Mouse (Mus musculus) liver, embryonic 11.5 days (tissue): ENCODE measurements around the gene Ank2. TPM values are rescaled to one million over a fixed set of nuclear protein-coding genes. Genes with fewer than 3 reads are reported as not detected.

Experiments used
- ATAC-seq: fragments of 200-750 bp; cut with Nextera tagmentation; replicated peaks from 2 replicates; pipeline ENCODE4 v1.8.0; 2017; ENCODE audit warnings: moderate number of reproducible peaks, mild to moderate bottlenecking, moderate TSS enrichment, moderate library complexity; ENCODE audit not compliant: low FRiP score
- DNase-seq: peaks from one replicate; pipeline ENCODE4 v3.0.0-alpha.2; 2017; ENCODE audit warnings: low spot score
- H3K27ac ChIP-seq: fragments of 300-500 bp; sonication (generic); 2 replicates; pipeline ENCODE4 v1.5.1; 2014; ENCODE audit warnings: mild to moderate bottlenecking, low read depth, low read length, control low read depth
- H3K27me3 ChIP-seq: fragments of 300-500 bp; sonication (generic); replicated peaks from 2 replicates; pipeline ENCODE4 v1.6.1; 2014; ENCODE audit warnings: low read length, mixed read lengths; ENCODE audit not compliant: control insufficient read depth, insufficient read depth
- H3K36me3 ChIP-seq: fragments of 300-500 bp; sonication (generic); 2 replicates; pipeline ENCODE4 v1.6.1; 2014; ENCODE audit warnings: mild to moderate bottlenecking, low read length, moderate library complexity, mixed read lengths; ENCODE audit not compliant: control insufficient read depth, insufficient read depth
- H3K4me1 ChIP-seq: fragments of 300-500 bp; sonication (generic); replicated peaks from 2 replicates; pipeline ENCODE4 v1.6.1; 2014; ENCODE audit warnings: low read length, mixed read lengths; ENCODE audit not compliant: control insufficient read depth, insufficient read depth
- H3K4me2 ChIP-seq: fragments of 300-500 bp; sonication (generic); 2 replicates; pipeline ENCODE4 v1.6.1; 2014; ENCODE audit warnings: mild to moderate bottlenecking, control low read depth, moderate library complexity
- H3K4me3 ChIP-seq: fragments of 300-500 bp; sonication (generic); 2 replicates; pipeline ENCODE4 v1.5.1; 2014; ENCODE audit warnings: low read depth, low read length, control low read depth
- H3K9ac ChIP-seq: fragments of 300-500 bp; sonication (generic); 2 replicates; pipeline ENCODE4 v1.6.1; 2014; ENCODE audit warnings: low read depth, low read length, control low read depth
- H3K9me3 ChIP-seq: fragments of 300-500 bp; sonication (generic); 2 replicates; pipeline ENCODE4 v1.6.1; 2016; ENCODE audit warnings: low read length, inconsistent platforms, mixed read lengths; ENCODE audit not compliant: control insufficient read depth
- WGBS: fragments of 180-500 bp; shearing (Covaris S2); extraction: QIAGEN DNeasy Blood & Tissue Kit; methylation state at CpG from one replicate; pipeline ENCODE4 v1.1.7; 2014; 5-methylcytosine and 5-hydroxymethylcytosine counted together
- polyA plus RNA-seq: library from polyadenylated mRNA; unstranded; fragments of >200 nt; fragmentation: Nextera tagmentation; extraction: Ambion mirVana; gene quantifications from 2 replicates; pipeline ENCODE4 v1.2.1, GENCODE M21; 2014

The Ank2 gene
- polyA plus RNA-seq, 1 experiment from 2014 or later = 17.3 TPM

DNA sequence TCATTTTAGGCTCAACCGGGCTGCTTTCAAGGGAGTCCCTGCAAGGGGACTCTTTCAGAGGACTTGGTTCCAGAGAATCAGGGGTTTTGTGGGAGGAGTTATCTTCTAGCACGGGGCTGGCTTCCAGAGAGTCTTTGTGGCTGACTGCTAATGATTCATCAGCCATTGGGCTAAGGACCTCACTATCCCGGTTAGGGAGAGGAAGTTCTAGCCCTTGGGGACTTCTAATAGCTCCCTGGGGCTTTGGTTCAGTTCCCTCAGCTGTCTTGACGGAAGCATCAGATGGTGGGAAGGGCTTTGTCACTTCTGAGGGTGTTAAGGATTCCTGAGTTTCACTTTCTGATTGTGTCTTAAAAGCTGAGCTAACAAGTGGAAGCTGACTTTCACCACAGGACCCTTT is 554.3 kb downstream of the Ank2 start:
- WGBS = 52% methylated on average over 4 of the region's 4 CpGs
- H3K27ac ChIP-seq = no peak overlapping the region
- H3K4me1 ChIP-seq = no peaks in the 10 kb centered on the region

DNA sequence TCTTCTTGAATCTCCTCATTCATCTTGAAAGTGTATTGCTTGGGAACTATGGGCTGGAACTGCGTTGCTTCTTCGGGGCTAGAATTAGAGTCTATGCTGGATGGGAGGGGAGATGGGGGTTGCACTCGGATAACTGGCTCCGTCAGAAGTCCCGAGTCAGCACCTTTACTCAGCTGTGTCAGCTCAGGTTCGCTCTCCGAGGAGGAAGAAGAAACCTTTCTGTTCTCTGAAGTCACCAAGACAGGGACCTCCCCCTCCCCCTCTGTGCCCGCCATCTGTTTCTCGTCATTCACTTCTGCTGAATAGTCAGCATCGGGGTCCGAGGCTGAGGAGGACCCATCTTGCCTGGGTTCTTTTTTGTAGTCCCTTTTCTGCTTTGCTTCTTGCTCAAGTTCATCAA is 555.1 kb downstream of the Ank2 start:
- Histone ChIP-seq H3K9ac (no peak overlapping the region), H3K4me1 (no peaks in the 10 kb centered on the region), H3K9me3 (no peaks in the 10 kb centered on the region), H3K4me2 (no peak overlapping the region), H3K36me3 (no peaks in the 10 kb centered on the region), H3K27ac (no peak overlapping the region), H3K27me3 (no peaks in the 10 kb centered on the region), H3K4me3 (no peak overlapping the region)
- 67% methylated on average over 11 of the region's 11 CpGs for WGBS
- ATAC-seq (no peak), DNase-seq (no peak)

More for the DNA sequence above, 554.3 kb downstream of the Ank2 start:
- no peaks in the 10 kb centered on the region for H3K36me3 ChIP-seq
- H3K9ac ChIP-seq = no peak overlapping the region
- H3K4me2 ChIP-seq = no peak overlapping the region
- DNase-seq = no peak
- no peaks in the 10 kb centered on the region for H3K27me3 ChIP-seq
- no peak for ATAC-seq
- no peaks in the 10 kb centered on the region for H3K9me3 ChIP-seq
- no peak overlapping the region for H3K4me3 ChIP-seq

DNA sequence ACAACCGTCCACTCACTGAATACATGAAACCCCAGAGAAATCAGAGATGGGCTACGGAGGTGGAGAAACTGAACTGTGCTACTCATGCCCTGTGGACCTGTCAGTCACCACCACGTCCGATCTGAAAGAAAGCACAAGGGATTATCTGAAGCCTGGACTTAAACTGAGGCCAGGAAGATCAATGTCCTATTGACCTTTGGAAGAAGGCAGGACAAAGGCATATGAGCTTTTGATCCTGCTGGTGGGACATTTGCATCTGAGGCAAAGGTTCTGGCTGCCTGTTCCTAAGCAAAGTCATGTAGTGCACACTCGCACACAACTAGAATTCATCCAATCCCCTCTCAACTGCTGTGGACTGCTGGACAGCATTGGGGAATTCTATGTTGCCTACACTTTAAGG is 558.7 kb downstream of the Ank2 start:
- H3K4me3 ChIP-seq = no peak overlapping the region
- H3K36me3 ChIP-seq = no peaks in the 10 kb centered on the region
- H3K4me1 ChIP-seq = no peaks in the 10 kb centered on the region
- H3K4me2 ChIP-seq = no peak overlapping the region
- H3K27ac ChIP-seq = no peak overlapping the region
- ATAC-seq = no peak; the same call in 1 of the 2 replicates
- no peak for DNase-seq
- H3K9ac ChIP-seq = no peak overlapping the region
- H3K27me3 ChIP-seq = no peaks in the 10 kb centered on the region
- H3K9me3 ChIP-seq = no peaks in the 10 kb centered on the region
- 70% methylated on average over 5 of the region's 5 CpGs for WGBS

DNA sequence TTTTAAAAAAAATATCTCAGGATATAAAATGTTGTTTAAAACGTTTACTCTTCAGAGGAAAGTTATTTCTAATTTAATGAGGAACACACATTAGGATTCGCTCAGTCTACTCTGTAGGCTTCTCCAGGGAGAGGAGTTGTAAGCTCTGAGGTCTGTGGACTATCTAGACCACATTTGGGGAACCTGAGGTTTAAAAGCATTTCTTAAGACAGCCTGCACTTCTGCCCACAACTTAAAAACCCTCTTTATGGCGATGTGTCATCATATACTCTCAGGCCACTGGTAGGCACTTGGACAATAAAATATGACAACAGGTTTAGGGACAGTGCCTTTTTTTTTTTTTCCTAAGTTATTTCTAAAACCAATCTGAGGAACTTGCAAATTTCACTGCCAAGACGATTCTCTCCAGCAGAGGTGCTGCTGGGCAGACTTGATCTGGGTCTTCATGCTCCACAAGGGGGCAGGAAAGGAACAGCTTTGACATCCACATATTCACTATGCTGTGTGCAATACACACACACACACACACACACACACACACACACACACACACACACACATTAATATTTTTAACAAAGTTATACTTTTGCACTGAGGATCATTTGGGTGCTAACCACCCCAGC is 567.2 kb downstream of the Ank2 start:
- Histone ChIP-seq H3K4me2 (no peak overlapping the region), H3K4me1 (no peaks in the 10 kb centered on the region), H3K9ac (no peak overlapping the region), H3K9me3 (no peaks in the 10 kb centered on the region), H3K27ac (no peak overlapping the region), H3K36me3 (no peaks in the 10 kb centered on the region; the same call in 1 of the 2 replicates), H3K4me3 (no peak overlapping the region), H3K27me3 (no peaks in the 10 kb centered on the region)
- DNase-seq = no peak
- WGBS = 43% methylated on average over 4 of the region's 4 CpGs
- no peak for ATAC-seq

DNA sequence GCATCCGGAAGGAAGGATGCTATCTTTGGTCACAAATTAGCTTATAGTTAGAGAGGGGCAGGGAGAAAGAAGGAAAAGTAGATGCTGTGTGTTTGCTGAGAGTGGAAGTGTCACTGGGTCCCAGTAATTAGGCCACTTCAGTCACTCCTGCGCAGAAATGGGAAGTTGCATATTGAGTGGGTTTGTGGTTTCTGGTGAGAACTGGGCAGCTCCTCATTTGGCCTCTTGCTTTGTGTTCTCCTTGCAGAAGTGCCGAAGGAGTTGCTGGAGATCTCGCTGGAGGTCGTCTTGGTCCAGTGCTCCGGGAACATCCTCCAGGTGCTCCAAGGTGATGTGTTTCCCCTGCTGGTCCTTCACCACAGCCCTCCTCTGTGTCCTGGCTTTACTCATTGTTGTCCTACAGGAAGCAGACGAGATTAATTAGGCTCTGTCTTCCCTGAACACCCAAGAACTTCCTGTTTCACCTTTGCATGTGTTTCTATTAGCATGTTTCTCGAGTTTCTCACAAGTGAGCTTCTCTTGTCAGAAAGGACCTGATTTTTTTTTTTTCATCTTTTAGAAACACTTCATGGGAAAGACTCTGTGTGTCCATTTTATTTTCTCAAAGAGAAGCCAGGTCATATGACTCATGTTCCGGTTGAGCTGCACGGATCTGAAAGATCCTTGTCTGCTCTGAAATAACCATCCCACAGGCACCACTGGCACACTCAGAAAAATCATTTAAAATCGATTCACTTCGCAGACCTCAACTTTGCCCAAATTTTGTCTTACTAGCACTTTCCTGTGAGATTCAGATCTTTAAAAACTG is 575.4 kb downstream of the Ank2 start:
- ATAC-seq = no peak
- H3K27ac ChIP-seq = no peak overlapping the region

DNA sequence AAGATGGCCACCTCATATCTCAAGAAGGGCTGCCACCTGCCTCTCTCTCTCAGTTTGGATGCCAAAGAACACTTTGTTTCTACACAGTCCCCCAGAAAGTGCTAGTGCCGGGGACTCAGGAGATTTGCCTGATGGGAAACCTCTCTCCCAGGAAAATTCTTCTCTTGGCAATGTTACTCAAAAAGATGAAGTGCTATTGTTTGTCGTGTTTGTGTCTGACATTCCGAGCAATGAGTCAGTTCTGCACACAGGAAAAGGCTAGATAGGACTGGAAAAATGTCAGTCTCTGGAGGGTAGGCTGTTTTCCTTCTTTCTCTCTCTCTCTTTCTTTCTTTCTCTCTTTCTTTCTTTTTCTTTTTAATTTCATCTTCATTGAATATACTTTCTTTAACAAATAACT is 577.2 kb downstream of the Ank2 start:
- Histone ChIP-seq H3K4me3 (no peak overlapping the region), H3K4me2 (no peak overlapping the region), H3K9ac (no peak overlapping the region), H3K27ac (no peak overlapping the region), H3K36me3 (no peaks in the 10 kb centered on the region), H3K9me3 (no peaks in the 10 kb centered on the region), H3K27me3 (no peaks in the 10 kb centered on the region), H3K4me1 (no peaks in the 10 kb centered on the region)
- no peak for ATAC-seq
- no peak for DNase-seq
- WGBS = 50% methylated on average over 3 of the region's 3 CpGs

More for the DNA sequence above, 575.4 kb downstream of the Ank2 start:
- Histone ChIP-seq H3K9me3 (no peaks in the 10 kb centered on the region), H3K4me3 (no peak overlapping the region), H3K4me2 (no peak overlapping the region), H3K4me1 (no peaks in the 10 kb centered on the region), H3K9ac (no peak overlapping the region), H3K36me3 (no peaks in the 10 kb centered on the region), H3K27me3 (no peaks in the 10 kb centered on the region)
- DNase-seq = no peak
- WGBS = 61% methylated on average over 12 of the region's 12 CpGs

DNA sequence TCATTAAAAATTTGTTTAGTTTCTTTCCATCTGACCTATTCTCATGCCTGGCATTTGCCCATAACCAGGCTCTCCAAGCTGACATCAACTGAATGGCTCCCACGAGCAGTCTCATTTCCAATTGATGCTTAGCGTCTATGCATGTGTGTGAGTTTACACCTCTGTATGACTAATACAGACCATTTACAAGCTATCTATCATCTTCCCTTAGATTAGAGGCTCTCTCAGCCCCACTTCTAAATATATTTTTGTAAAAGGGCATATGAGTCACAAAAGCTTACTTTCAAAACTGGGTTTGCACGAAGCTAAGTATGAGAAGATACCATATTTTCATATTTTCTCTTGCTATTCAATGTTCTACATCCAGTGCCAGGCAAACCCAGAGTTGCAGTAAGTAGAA is 578.9 kb downstream of the Ank2 start:
- WGBS = 84% methylated on average over 3 of the region's 3 CpGs
- ATAC-seq (no peak), DNase-seq (no peak)
- Histone ChIP-seq H3K9ac (no peak overlapping the region), H3K36me3 (no peaks in the 10 kb centered on the region), H3K4me3 (no peak overlapping the region), H3K27me3 (no peaks in the 10 kb centered on the region), H3K4me2 (no peak overlapping the region), H3K4me1 (no peaks in the 10 kb centered on the region), H3K9me3 (no peaks in the 10 kb centered on the region), H3K27ac (no peak overlapping the region)

DNA sequence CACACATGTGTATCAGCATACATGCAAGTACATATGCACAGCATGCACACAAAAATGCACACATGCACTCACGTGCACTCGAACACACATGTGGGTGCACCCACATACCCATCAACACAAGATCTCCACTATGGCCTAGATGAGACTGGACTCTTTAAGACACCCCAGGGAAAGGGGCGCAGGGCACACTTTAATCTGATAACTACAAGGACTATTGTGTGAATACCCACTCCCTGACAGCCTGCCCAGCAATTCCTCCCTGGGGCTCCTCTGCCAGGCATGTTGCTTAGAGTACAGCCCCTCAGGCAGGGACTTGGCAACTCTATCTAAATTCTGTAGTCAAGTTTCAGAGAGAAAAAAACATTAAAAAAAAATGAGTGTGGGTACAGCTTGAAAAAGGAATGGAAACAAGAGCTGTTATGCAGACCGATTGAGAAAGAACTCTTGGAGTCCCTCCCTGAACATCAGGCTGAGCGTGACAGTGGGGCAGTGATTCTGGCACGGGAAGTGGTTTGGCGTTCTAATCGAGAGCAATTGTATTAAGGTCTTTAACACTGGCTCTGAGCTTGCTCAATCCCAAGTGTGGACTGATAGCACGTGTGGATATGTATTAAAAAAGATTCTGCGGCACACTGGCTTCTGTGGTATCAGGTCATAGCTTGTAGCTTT is 580.2 kb downstream of the Ank2 start:
- no peak overlapping the region for H3K4me2 ChIP-seq
- no peaks in the 10 kb centered on the region for H3K27me3 ChIP-seq
- H3K4me3 ChIP-seq = no peak overlapping the region
- H3K9me3 ChIP-seq = no peaks in the 10 kb centered on the region
- no peak overlapping the region for H3K9ac ChIP-seq
- ATAC-seq (no peak), DNase-seq (no peak)
- no peaks in the 10 kb centered on the region for H3K4me1 ChIP-seq
- no peaks in the 10 kb centered on the region for H3K36me3 ChIP-seq
- 83% methylated on average over 10 of the region's 10 CpGs for WGBS
- no peak overlapping the region for H3K27ac ChIP-seq
